Mouse (Mus musculus): ENCODE measurements around the gene Ing2.

GRCm38 (mm10) chr8:47649551-47649950 lies 25.8 kb downstream of the Ing2 start:
- no peak for TF ChIP-seq POLR2A (IDR thresholded peaks at IDR 0.05; ENCODE audit: low read depth, low read length)
- no peak for TF ChIP-seq CTCF (conservative IDR thresholded peaks at IDR 0.05; ENCODE audit: insufficient read depth, insufficient read length, low read depth, low read length)

Data from kidney, adult 2 months (tissue).